Mouse (Mus musculus): ENCODE data around the gene Asprv1. TPM values are rescaled to one million over a fixed set of nuclear protein-coding genes. Genes with fewer than 3 reads are reported as not detected.

Gene Asprv1
- polyA plus RNA-seq (2017; shearing (Covaris generic)) = not detected

GRCm38 (mm10) chr6:86627946-86628345 lies at the start of gene Asprv1:
Gene Asprv1, plus strand, starts transcription at chr6:86628164.

GRCm38 (mm10) chr6:86668580-86669239 lies 40.7 kb downstream of the Asprv1 start, which contains the start of gene Mxd1:
Gene Mxd1, minus strand, starts transcription at chr6:86669161.

Other genes starting within 250 kb of the Asprv1 start
- 8.3 TPM for gene Pcyox1, start 231.0 kb upstream of the Asprv1 start, polyA plus RNA-seq (2017; shearing (Covaris generic))
- 97.0 TPM for gene Tia1, start 223.9 kb upstream of the Asprv1 start, polyA plus RNA-seq (2017; shearing (Covaris generic))
- gene Gm44790, start 201.5 kb upstream of the Asprv1 start, polyA plus RNA-seq (2017; shearing (Covaris generic)) = not detected
- 60.0 TPM for gene C87436, start 189.8 kb upstream of the Asprv1 start, polyA plus RNA-seq (2017; shearing (Covaris generic))
- gene Pcbp1, start 101.8 kb upstream of the Asprv1 start, polyA plus RNA-seq (2017; shearing (Covaris generic)) = 353 TPM
- gene Mxd1, start 41.0 kb downstream of the Asprv1 start, polyA plus RNA-seq (2017; shearing (Covaris generic)) = 252 TPM
- gene Snrnp27, start 56.4 kb downstream of the Asprv1 start, polyA plus RNA-seq (2017; shearing (Covaris generic)) = 47.7 TPM
- gene Gmcl1, start 105.2 kb downstream of the Asprv1 start, polyA plus RNA-seq (2017; shearing (Covaris generic)) = 48.4 TPM
- gene Anxa4, start 165.4 kb downstream of the Asprv1 start, polyA plus RNA-seq (2017; shearing (Covaris generic)) = 0.88 TPM
- gene Aak1, start 221.4 kb downstream of the Asprv1 start, polyA plus RNA-seq (2017; shearing (Covaris generic)) = 112 TPM